Mouse (Mus musculus) liver, embryonic 14.5 days (tissue): ENCODE data around the gene Naa80. TPM values are rescaled to one million over a fixed set of nuclear protein-coding genes. Genes with fewer than 3 reads are reported as not detected.
"Not testable (repeated sequence)": the region's sequence is repeated elsewhere in the genome, so short reads cannot be mapped to it uniquely, and the experiment has no call there.

ENCODE experiments used
- ATAC-seq: fragments of 200-750 bp; cut with Nextera tagmentation; 2 replicates; pipeline ENCODE4 v1.8.0; 2017; ENCODE audit warnings: moderate number of reproducible peaks, mild to moderate bottlenecking, moderate library complexity; ENCODE audit not compliant: insufficient read depth
- DNase-seq, 3 experiments: peaks; one replicate each; pipeline ENCODE4 v3.0.0-alpha.2; 2012 to 2013; ENCODE audit warnings: low read depth in 3 of 3, low spot score in 3 of 3
- H3K27ac ChIP-seq: fragments of 300-500 bp; sonication (generic); 2 replicates; pipeline ENCODE4 v1.5.1; 2014; ENCODE audit warnings: moderate library complexity, mild to moderate bottlenecking, control low read depth, inconsistent platforms
- H3K27me3 ChIP-seq: fragments of 300-500 bp; sonication (generic); 2 replicates; pipeline ENCODE4 v1.6.1; 2014; ENCODE audit warnings: mild to moderate bottlenecking, low read length, moderate library complexity; ENCODE audit not compliant: control insufficient read depth, insufficient read depth
- H3K36me3 ChIP-seq: fragments of 300-500 bp; sonication (generic); replicated peaks from 2 replicates; pipeline ENCODE4 v1.6.1; 2014; ENCODE audit warnings: low read depth; ENCODE audit not compliant: control insufficient read depth, insufficient read depth
- H3K4me1 ChIP-seq, 2 experiments: fragments of 200-500 bp in 1 of 2; fragments of 300-500 bp in 1 of 2; sonication (generic) in 1 of 2; replicated peaks; 2 replicates each; pipeline ENCODE4 v1.6.1; 2012 to 2014; ENCODE audit warnings: antibody characterized with exemption in 1 of 2, inconsistent platforms in 1 of 2, low read length in 1 of 2; ENCODE audit not compliant: control insufficient read depth in 2 of 2, insufficient read depth in 2 of 2
- H3K4me2 ChIP-seq: fragments of 300-500 bp; sonication (generic); 2 replicates; pipeline ENCODE4 v1.6.1; 2014; ENCODE audit warnings: low read depth, mild to moderate bottlenecking, control low read depth, moderate library complexity
- H3K4me3 ChIP-seq, 2 experiments: fragments of 200-500 bp in 1 of 2; fragments of 300-500 bp in 1 of 2; sonication (generic) in 1 of 2; 2 replicates each; pipeline ENCODE4 v1.5.1; 2012 to 2014; ENCODE audit warnings: low read depth in 2 of 2, low read length in 2 of 2, mild to moderate bottlenecking in 2 of 2, control low read depth in 1 of 2, inconsistent platforms in 1 of 2, moderate library complexity in 1 of 2; ENCODE audit not compliant: insufficient read depth in 1 of 2
- H3K9ac ChIP-seq: fragments of 300-500 bp; sonication (generic); replicated peaks from 2 replicates; pipeline ENCODE4 v1.6.1; 2014; ENCODE audit warnings: mild to moderate bottlenecking, control low read depth, moderate library complexity
- H3K9me3 ChIP-seq: fragments of 300-500 bp; sonication (generic); 2 replicates; pipeline ENCODE4 v1.6.1; 2016; ENCODE audit warnings: low read length, mixed read lengths; ENCODE audit not compliant: control insufficient read depth
- CTCF ChIP-seq: IDR thresholded peaks from 2 replicates; pipeline ENCODE4 v1.5.1; 2016; ENCODE audit warnings: antibody characterized with exemption, low read depth, control low read depth
- EP300 ChIP-seq: IDR thresholded peaks from 2 replicates; pipeline ENCODE4 v1.6.1; 2016; ENCODE audit warnings: antibody characterized with exemption, low read depth
- WGBS: fragments of 180-500 bp; shearing (Covaris S2); extraction: QIAGEN DNeasy Blood & Tissue Kit; methylation state at CpG from one replicate; pipeline ENCODE4 v1.1.7; 2014; ENCODE audit not compliant: insufficient replicate concordance; 5-methylcytosine and 5-hydroxymethylcytosine counted together
- polyA plus RNA-seq, 2 experiments: library from polyadenylated mRNA; depleted of rRNA in 1 of 2; stranded (reverse) in 1 of 2; unstranded in 1 of 2; fragments of >200 nt; fragmentation: Nextera tagmentation in 1 of 2; extraction: Ambion mirVana in 1 of 2; gene quantifications; 2 replicates each; pipeline versions ENCODE4 v1.2.1 to v1.2.3; 2012 to 2014

The Naa80 gene
- polyA plus RNA-seq, 2 experiments = 8.9 to 11.4 TPM

DNA sequence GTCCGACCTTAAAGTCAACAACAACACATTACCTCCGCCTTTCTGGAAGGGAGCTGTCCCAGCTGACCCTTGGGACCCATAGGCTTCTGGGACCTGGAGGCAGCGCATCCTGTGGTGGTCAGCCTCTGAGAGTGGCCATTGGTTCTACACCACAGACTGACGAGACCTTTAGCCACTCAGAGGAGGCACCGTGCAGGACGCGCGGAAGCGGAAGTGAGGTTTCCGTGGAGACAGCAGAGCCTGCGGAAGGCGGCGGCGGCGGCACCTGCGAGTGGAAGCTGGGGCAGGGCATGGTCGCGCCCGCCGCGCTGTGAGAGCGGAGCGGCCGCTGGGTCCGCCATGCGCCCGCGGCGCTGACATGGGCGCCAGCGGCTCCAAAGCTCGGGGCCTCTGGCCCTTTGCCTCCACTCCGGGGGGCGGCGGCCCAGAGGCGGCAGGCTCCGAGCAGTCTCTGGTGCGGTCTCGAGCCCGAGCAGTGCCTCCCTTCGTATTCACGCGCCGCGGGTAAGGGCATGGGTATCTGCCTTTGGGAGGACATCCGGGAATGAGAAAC, 15.6 kb upstream of the Naa80 start, which contains the start of gene Tusc2:
Gene Tusc2 (plus strand): TSS at position 227 of the 553 bp plus-strand sequence.
- Histone ChIP-seq H3K9ac (peak within 1 kb of the TSS; percentile 75), H3K9me3 (no peaks in the 10 kb centered on the region), H3K27ac (peak within 1 kb of the TSS; percentile 63), H3K4me2 (peak within 1 kb of the TSS; percentile 91), H3K4me1 (peaks cover 15 to 30% of the 10 kb centered on the region in 2 experiments), H3K36me3 (peaks cover 33% of the 10 kb centered on the region), H3K27me3 (no peaks in the 10 kb centered on the region), H3K4me3 (peak within 1 kb of the TSS; percentile 66 to 80)
- DNase-seq (peak; percentile 91 to 93 (median 93)), ATAC-seq (peak; percentile 95)
- under 1% methylated on average over 46 of the region's 46 CpGs for WGBS
- TF ChIP-seq CTCF (no peak), EP300 (no peak)

DNA sequence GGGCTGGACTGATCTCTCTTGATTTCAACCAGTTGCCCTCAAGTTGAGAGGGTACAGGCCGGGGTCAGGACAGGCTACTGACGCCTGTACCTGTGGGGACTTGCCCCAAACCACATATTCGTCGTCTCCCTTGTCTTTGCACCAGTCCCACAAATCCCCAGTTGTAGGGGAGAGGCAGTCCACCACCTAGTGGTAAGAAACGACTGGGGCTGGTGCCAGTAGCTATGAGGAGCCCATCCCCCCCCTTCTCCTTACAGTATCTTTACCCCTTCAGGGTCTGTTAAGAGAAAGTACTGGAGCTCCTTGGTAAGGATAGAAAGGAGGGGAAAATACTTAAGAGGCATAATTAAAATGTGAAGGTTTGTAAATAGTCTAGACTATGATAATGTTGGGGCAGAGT, 13.1 kb upstream of the Naa80 start:
- peaks cover 26 to 41% of the 10 kb centered on the region in 2 experiments for H3K4me1 ChIP-seq
- not testable (repeated sequence) for H3K27me3 ChIP-seq, H3K36me3 ChIP-seq, H3K9me3 ChIP-seq, H3K4me2 ChIP-seq, H3K27ac ChIP-seq, DNase-seq, H3K9ac ChIP-seq, ATAC-seq, H3K4me3 ChIP-seq
- 0 out of 2 replicates have a peak, but pooled peaks have one; percentile 46 for TF ChIP-seq CTCF
- WGBS = 30% methylated on average over 5 of the region's 5 CpGs

DNA sequence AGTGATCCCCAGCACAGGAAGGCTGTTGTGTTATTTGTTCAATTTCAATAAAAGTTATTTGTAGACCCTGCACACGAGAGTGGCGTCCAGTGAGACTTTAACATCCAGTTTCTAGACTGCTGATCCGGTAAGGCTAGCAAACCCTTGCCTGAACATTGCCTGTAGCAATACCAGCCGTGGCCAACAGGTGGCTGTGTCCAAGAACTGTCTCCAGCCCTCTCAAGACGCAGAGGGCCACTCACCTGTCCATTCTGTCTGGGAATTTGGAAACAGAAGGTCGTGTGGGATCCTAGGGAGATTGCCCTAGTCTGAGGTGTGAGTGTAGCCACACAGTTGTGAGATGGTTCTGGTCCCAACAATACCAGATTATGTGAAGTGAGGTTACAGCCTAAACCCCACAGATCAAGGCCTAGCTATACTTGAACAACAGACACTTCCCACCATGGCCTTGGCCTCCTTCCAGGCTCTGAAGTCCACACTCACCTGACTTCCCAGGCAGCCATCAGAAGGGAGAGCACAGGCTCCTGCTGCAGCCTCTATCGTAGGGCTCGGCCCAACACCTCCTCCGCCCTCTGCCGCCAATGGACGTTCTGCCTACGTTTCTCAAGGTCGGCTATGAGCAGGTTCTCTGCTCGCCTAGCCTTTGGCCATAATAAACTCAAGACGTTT, 12.5 kb upstream of the Naa80 start:
- Histone ChIP-seq H3K4me2 (peak overlapping the region; percentile 5), H3K4me1 (peaks cover 32 to 47% of the 10 kb centered on the region in 2 experiments), H3K9ac (no peak overlapping the region), H3K27ac (no peak overlapping the region; the same call in 1 of the 2 replicates), H3K9me3 (no peaks in the 10 kb centered on the region), H3K4me3 (no peak overlapping the region), H3K27me3 (no peaks in the 10 kb centered on the region), H3K36me3 (peaks cover 3% of the 10 kb centered on the region)
- DNase-seq (no peak), ATAC-seq (no peak)
- TF ChIP-seq EP300 = no peak
- TF ChIP-seq CTCF = peak; percentile 97
- 48% methylated on average over 15 of the region's 15 CpGs for WGBS

DNA sequence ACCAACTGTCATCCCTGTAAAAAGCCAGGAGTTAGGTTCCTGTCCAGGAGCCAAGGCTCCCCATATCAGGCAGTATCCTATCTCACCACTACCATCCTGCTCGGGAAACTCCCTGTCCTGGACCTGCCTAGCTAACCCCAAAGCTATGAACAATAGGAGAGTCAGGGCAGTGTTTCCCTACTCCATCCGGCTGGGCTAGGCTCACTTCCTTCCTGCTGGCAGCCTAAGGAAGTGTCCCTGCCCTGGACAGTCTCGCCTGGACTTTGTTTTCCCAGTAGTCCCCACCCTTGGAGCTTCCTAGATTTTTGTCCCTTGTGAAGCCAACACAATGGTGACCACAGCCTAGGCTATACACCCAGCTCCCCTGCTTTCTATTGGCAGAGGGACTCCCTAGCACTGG, 11.8 kb upstream of the Naa80 start:
- 49% methylated on average over 3 of the region's 3 CpGs for WGBS
- Histone ChIP-seq H3K9ac (no peak overlapping the region), H3K4me3 (no peak overlapping the region), H3K4me2 (peak overlapping the region; percentile 0; the same call in 1 of the 2 replicates), H3K27ac (peak overlapping the region; percentile 38; the same call in 1 of the 2 replicates), H3K36me3 (peaks cover 3% of the 10 kb centered on the region), H3K9me3 (no peaks in the 10 kb centered on the region), H3K4me1 (peaks cover 39 to 54% of the 10 kb centered on the region in 2 experiments), H3K27me3 (no peaks in the 10 kb centered on the region)
- no peak for DNase-seq
- no peak for TF ChIP-seq CTCF
- TF ChIP-seq EP300 = no peak
- ATAC-seq = no peak

DNA sequence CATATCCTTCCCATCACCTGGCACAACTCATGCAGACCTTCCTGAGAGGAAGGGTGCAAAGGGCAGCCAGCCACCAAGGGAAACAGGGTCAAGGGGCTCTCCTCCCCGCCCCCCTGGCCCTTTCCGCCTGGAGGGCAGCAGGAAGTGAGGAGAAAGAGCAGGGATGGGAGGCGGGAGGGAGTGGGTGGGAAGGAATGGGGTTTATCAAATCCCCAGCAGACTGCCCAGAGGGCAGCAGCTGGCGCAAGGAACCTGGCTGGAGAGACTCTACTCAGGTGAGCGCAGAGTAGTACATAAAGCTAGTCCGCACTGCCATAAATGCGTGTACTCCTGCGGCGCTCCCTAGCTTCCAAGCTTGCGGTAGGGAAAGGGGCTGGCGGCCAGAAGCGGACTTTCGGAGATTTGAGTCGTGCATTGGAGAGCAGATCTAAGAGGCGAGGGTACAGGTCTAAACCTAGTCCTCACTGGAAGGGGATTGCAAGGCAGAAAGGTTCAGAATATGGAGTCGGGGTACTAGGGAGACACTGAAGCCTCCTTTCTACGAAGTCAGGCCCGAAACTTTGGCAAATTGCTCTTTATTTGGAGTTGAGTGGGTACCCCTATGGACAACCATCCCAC, 10.9 kb upstream of the Naa80 start, which contains the start of gene Hyal2:
Gene Hyal2 (plus strand): TSS at position 244 of the 618 bp plus-strand sequence.
- no peaks in the 10 kb centered on the region for H3K9me3 ChIP-seq
- peaks cover 49 to 60% of the 10 kb centered on the region in 2 experiments for H3K4me1 ChIP-seq
- peak within 1 kb of the TSS; percentile 87 for H3K9ac ChIP-seq
- peaks cover 9% of the 10 kb centered on the region for H3K36me3 ChIP-seq
- 45% methylated on average over 18 of the region's 18 CpGs for WGBS
- DNase-seq (no peak), ATAC-seq (no peak)
- H3K4me2 ChIP-seq = peak within 1 kb of the TSS; percentile 85
- no peaks in the 10 kb centered on the region for H3K27me3 ChIP-seq
- H3K27ac ChIP-seq = peak within 1 kb of the TSS; percentile 84
- no peak for TF ChIP-seq CTCF
- TF ChIP-seq EP300 = no peak
- peak within 1 kb of the TSS; percentile 86 to 88 for H3K4me3 ChIP-seq
